Mouse (Mus musculus) left cerebral cortex, adult 18-20 months (tissue): Measurements from ENCODE around the gene Evc. TPM values are rescaled to one million over a fixed set of nuclear protein-coding genes. Genes with fewer than 3 reads are reported as not detected.

Source experiments
- DNase-seq, 2 experiments: peaks; one replicate each; pipeline ENCODE4 v3.0.0; 2021 to 2022; ENCODE audit warnings: low spot score in 2 of 2, mixed read lengths in 1 of 2
- total RNA-seq, 2 experiments: library from RNA; stranded (reverse); gene quantifications; 2 replicates each; pipeline ENCODE4 v1.2.3; 2021

The Evc gene
- total RNA-seq, 2 experiments from 2014 or later, result 9.5 to 10.7 TPM

DNA sequence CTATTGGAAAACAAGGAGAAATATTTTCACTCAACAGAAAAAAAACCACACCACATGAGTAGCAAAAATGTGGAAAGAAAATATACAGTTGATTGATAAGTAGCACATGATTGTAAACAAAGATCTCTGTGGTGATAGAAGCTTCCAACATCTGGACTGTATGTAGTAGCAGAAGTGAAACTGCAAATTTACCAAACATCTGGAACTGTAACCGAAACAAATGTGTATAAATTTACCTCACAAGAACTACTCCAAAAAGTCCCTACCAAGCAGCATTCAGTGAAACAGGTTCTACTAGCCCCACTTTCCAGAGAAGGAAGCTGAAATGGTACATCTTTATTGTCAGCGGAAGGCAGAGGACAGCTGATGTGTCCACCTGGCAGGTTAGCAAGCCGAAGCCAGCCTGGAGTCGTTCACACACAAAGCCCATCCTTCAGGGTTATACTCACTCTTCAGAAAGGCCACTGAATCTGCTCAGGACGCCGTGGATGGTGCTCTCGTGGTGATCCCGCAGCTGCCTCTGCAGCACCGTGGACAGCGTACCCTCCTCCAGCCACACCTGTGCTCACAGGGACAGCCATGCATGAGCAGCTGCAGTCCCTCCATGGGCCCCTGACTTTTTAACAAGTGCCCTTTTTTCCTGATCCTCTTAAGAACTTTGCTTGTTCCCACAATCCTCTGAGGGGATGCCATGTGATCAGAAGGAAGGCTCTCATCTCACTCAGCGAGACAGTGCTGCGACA lies 23.5 kb downstream of the Evc start:
- DNase-seq, result no peak

DNA sequence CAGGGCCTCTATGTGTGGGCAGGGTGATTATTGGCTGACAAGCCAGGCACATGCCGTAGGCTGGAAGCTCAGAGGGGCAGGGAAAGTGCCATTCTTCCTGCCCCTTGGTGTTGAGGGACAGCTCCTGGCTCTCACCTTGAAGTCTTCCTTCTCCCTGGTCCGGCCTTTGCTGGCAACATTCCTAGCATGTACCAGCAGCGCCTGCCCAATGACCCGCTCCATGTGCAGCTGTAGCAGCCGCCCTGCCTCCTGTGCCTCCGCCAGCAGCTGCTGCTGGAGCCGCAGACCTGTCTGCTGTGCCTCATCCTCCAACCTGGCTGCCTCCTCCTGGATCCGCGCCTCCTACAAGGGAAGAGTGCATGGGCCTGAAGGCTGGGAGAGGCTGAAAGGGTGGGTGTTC lies 26.7 kb downstream of the Evc start:
- no peak for DNase-seq

- peak in 1 of 2 experiments; percentile 57 for DNase-seq
These were observed 38.3 kb downstream of the Evc start for GRCm38 (mm10) chr5:37298370-37298769.

DNA sequence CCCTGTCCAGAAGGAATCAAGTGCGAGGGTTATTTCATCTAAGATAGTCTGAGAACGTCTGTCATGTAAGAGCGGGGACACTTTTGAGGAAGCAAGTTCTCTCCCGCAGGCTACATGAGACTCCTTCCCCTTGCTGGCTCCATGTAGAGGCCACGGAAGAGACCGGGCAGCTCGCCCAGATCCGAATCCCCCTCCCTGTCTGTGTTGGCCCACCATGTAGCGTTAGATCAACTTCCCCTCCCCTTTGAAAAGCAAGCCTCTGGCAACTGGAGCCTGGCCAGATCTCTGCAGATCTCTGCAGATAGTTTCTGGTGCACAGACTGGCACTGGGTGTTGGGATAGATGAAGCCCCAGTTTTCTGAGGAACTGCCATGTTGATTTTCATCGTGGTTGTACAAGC lies 40.0 kb downstream of the Evc start:
- no peak for DNase-seq

DNA sequence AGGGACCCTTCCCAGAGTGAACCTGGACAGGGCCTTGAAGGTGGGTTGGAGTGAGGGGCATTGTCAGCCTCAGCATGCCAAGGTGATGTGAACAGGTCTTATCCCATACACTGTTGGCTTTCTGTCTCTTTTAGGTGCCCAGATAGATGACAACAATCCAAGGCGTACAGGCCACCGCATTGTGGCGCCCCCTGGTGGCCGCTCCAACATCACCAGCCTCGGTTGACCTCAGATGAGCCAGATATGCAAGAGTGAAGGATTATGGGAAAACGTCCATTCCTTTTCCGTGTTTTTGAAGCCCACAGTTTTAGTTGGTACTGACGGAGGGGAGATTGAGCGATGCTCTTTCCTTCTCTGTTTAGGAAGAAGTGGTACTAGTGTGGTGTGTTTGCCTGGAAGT lies 45.7 kb downstream of the Evc start:
- DNase-seq, result peak; percentile 27 to 50

- peak; percentile 65 to 69 for DNase-seq
These were observed 47.5 kb downstream of the Evc start for GRCm38 (mm10) chr5:37289236-37289635.

DNA sequence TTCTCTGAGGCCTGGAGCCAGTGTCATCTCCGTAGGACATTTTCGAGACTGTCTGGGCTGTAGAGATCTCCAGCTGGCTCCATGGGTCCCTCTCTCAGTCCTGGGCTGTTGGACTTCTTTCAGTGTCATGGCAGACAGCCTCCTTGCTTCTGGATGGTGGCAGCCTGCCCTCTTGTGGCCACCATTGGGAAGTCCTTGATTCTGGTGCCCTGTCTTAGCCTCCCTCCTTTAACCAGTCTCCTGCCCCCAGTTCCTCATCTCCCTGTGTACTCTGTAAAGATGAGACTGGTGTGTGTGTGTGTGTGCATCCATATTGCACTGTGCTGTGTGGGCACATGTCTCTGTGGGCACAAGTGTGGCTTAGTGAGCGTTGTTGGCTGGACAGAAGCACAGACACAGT lies 48.3 kb downstream of the Evc start:
- DNase-seq, result peak; percentile 66 to 73

- peak in 1 of 2 experiments; percentile 42 for DNase-seq
These were observed 55.7 kb downstream of the Evc start for GRCm38 (mm10) chr5:37281021-37281420.

DNA sequence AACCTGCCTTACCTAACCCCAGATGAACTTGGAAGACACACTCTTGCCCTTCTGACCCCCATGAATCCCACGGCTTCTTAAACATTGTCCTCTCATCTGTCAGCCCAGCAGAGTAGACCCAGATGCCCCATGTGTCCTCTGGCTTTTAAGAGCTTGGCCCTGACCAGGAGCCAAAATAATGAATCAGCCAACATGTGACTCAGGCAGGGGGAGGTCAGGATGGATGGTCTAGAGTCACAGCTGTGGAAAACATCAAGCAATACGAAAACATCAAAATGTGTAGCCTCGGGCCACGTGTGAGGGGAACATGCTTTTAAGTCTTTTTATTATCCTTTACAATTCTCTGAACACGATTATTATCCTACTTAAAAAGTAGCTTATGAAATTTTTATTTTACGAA lies 72.9 kb downstream of the Evc start:
- no peak for DNase-seq

DNA sequence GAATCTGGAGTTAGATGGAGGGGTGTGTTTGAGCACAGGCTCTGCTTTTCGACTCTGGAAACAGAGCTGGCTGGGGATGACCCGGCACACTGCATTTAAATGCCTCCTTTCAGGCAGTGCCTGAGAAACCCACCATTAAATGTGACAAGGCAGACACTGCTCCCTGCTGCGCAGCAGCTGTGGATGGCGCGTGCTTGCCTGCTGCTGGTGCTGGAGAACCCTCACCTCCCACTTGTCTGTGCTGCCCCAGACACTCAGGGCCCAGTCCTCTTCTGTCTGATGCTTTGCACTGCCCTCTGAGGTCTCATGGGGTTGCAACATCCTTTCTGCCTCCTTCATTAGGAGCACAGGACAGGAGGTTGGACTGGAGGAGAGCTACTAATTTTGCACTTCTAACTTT lies 75.0 kb downstream of the Evc start:
- DNase-seq, result no peak

- DNase-seq, result no peak
These were observed 79.5 kb downstream of the Evc start for GRCm38 (mm10) chr5:37257243-37257642.

GRCm38 (mm10) chr5:37256823-37257222 lies 79.9 kb downstream of the Evc start:
- DNase-seq, result no peak

DNA sequence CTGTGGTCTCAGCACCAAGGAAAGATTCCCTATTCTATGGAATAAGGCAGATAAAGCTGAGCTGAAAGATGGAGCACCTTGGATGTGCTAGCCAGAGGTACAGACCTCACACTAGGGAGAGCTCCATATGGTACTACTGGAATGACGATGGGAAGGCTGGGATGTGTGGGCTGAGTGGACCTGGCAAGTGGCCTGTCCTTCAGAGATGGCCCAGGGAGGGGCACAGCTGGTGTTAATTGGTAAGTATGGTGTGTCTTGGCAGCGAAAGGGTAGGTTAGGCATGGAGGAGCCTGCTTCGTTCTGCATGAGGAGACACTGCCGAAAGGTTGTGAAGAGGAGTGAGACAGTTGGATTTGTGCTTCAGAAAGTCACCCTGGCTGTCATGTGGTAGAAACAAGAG lies 82.2 kb downstream of the Evc start:
- no peak for DNase-seq

GRCm38 (mm10) chr5:37252101-37252804 lies 84.4 kb downstream of the Evc start:
- DNase-seq, result peak; percentile 60 to 68

- DNase-seq, result no peak
These were observed 85.1 kb downstream of the Evc start for GRCm38 (mm10) chr5:37251596-37251995.

DNA sequence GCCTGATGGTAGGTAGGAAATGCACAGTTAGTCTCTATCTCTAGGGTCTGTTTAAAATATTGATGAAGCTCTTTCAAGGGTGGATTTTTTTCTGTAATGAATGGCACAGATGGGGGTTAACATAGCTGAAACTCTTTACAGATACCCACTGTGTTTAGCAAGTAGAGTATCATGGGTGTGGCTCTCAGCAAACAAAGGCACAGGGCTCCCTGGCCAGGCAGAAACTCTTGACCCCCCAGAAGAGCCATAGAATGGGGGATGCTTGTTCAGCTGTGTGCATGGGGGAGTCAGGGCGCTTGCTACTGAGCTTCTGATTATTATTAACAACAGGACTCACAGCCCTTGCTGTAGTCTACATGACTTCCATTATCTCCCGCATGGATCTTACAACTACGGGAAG lies 87.8 kb downstream of the Evc start:
- DNase-seq, result no peak

- no peak for DNase-seq
These were observed 89.2 kb downstream of the Evc start for GRCm38 (mm10) chr5:37247456-37247855.

GRCm38 (mm10) chr5:37246138-37246910 lies 90.4 kb downstream of the Evc start:
- DNase-seq, result no peak

DNA sequence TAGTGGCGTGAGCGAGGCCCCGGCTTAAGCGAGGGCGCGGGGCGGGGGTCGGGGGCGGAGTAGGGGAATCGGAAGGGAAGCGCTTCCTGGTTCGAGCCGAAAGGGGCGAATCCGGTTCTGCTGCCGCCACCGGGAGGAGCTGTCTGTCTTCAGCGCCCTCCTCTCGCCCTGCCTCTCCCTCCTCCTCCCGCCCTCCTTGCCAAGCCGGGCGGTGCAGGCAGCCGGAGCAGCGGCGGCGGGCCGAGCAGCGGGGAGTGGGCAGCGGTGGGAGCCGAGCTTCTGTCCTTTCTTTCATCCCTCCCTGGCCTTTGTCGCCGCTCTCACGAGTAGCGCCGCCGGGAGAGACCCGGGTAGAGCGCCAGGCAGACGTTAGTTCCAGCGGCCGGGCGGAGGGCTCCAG lies 91.0 kb downstream of the Evc start:
- DNase-seq, result peak; percentile 75 to 79

GRCm38 (mm10) chr5:37244666-37245242 lies 91.9 kb downstream of the Evc start:
- DNase-seq, result no peak

- DNase-seq, result peak; percentile 72 to 75
These were observed 92.5 kb downstream of the Evc start for GRCm38 (mm10) chr5:37244161-37244560.
